12 mouse cellular contexts compared by ENCODE assay signal in the genomic region with DNA sequence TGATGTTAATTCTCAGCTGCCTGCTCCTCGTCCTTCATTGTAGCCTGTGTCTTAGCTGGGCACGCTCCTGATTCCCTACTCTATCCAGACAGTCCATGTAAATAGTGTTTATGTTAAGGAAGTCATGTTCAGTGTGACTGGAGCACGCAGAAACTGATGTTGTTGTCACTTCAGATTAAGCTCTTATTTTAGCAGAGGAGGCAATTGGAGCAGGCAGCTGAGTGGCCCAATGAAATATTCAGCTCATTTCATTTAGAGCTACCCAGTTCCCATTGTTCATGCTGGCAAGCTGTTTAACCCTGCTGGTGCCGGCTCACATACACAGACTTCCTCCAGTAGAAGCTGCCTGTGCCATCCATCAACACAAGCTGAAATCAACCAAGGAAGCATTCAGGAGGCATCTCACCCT.
A peak's percentile ranks its signal among the peaks of the same experiment; 100 is the strongest.
DNase-seq lines count a peak whose midpoint lies in the region; ATAC-seq lines count a peak whose summit lies in the region.
"Had no signal": no experiment of that assay in that cellular context is flagged by ENCODE, and none has a peak within 500 bp of the region (broad histone marks: within the 10 kb centered on the region; RNA-seq: fewer than 3 reads in every experiment).

No protein-coding gene starts in this region.

- H3K27me3 ChIP-seq in embryonic facial prominence, embryonic 11.5 days (ENCODE audit: control insufficient read depth, insufficient read depth, low read length) = no peaks in the 10 kb centered on the region
- H3K27me3 ChIP-seq in embryonic facial prominence, embryonic 10.5 days (replicated peaks; ENCODE audit: low read depth, poor library complexity, severe bottlenecking) = no peaks in the 10 kb centered on the region
- no peaks in the 10 kb centered on the region for H3K27me3 ChIP-seq in embryonic facial prominence, embryonic 12.5 days
- no peaks in the 10 kb centered on the region for H3K27me3 ChIP-seq in hindbrain, embryonic 12.5 days
- H3K27me3 ChIP-seq in midbrain, embryonic 16.5 days (ENCODE audit: control insufficient read depth, insufficient read depth, low read depth, low read length) = peaks cover 3% of the 10 kb centered on the region; the same call in 1 of the 2 replicates

- WGBS in embryonic facial prominence, embryonic 11.5 days = 38% methylated on average over 4 of the region's 4 CpGs
- WGBS in embryonic facial prominence, embryonic 10.5 days = 41% methylated on average over 4 of the region's 4 CpGs
- WGBS in embryonic facial prominence, embryonic 12.5 days = 34% methylated on average over 4 of the region's 4 CpGs
- 21% methylated on average over 4 of the region's 4 CpGs for WGBS in hindbrain, embryonic 12.5 days
- 5% methylated on average over 4 of the region's 4 CpGs for WGBS in midbrain, embryonic 16.5 days

- H3K4me3 ChIP-seq in embryonic facial prominence, embryonic 11.5 days (ENCODE audit: low read depth, low read length) = no peak overlapping the region
- H3K4me3 ChIP-seq in embryonic facial prominence, embryonic 10.5 days = no peak overlapping the region
- no peak overlapping the region for H3K4me3 ChIP-seq in embryonic facial prominence, embryonic 12.5 days
- H3K4me3 ChIP-seq in hindbrain, embryonic 12.5 days = no peak overlapping the region
- H3K4me3 ChIP-seq in midbrain, embryonic 16.5 days (ENCODE audit: low read depth, low read length) = no peak overlapping the region

- no peak overlapping the region for H3K9ac ChIP-seq in embryonic facial prominence, embryonic 11.5 days (replicated peaks; ENCODE audit: low read length)
- H3K9ac ChIP-seq in embryonic facial prominence, embryonic 12.5 days = no peak overlapping the region
- H3K9ac ChIP-seq in hindbrain, embryonic 12.5 days = no peak overlapping the region
- peak overlapping the region; percentile 23 for H3K9ac ChIP-seq in midbrain, embryonic 16.5 days (ENCODE audit: low read depth, low read length)

- DNase-seq in embryonic facial prominence, embryonic 11.5 days (ENCODE audit: low spot score) = peak; percentile 36
- DNase-seq in embryonic facial prominence, embryonic 10.5 days (ENCODE audit: low spot score) = no peak
- no peak for DNase-seq in frontal cortex, postnatal 36 days (ENCODE audit: low spot score in 2 of 2)
- DNase-seq in heart, postnatal 4 days = no peak

- no peak overlapping the region for H3K27ac ChIP-seq in embryonic facial prominence, embryonic 11.5 days (replicated peaks; ENCODE audit: low read depth, low read length)
- no peak overlapping the region for H3K27ac ChIP-seq in embryonic facial prominence, embryonic 10.5 days (replicated peaks)
- no peak overlapping the region for H3K27ac ChIP-seq in embryonic facial prominence, embryonic 12.5 days
- H3K27ac ChIP-seq in hindbrain, embryonic 12.5 days = peak overlapping the region; percentile 62; the same call in 1 of the 2 replicates
- no peak overlapping the region; the same call in 1 of the 2 replicates for H3K27ac ChIP-seq in midbrain, embryonic 16.5 days (ENCODE audit: low read length)

- no peaks in the 10 kb centered on the region for H3K4me1 ChIP-seq in embryonic facial prominence, embryonic 11.5 days (ENCODE audit: control insufficient read depth, insufficient read depth, low read length)
- peaks cover 14% of the 10 kb centered on the region for H3K4me1 ChIP-seq in embryonic facial prominence, embryonic 10.5 days
- peaks cover 5% of the 10 kb centered on the region; the same call in 1 of the 2 replicates for H3K4me1 ChIP-seq in embryonic facial prominence, embryonic 12.5 days
- H3K4me1 ChIP-seq in hindbrain, embryonic 12.5 days = peaks cover 14% of the 10 kb centered on the region
- H3K4me1 ChIP-seq in midbrain, embryonic 16.5 days (ENCODE audit: control insufficient read depth, insufficient read depth, low read length) = peaks cover 13% of the 10 kb centered on the region

- no peak overlapping the region for H3K4me2 ChIP-seq in embryonic facial prominence, embryonic 11.5 days (ENCODE audit: low read depth, low read length)
- H3K4me2 ChIP-seq in embryonic facial prominence, embryonic 12.5 days (replicated peaks) = no peak overlapping the region
- H3K4me2 ChIP-seq in hindbrain, embryonic 12.5 days (replicated peaks) = 0 out of 2 replicates have a peak overlapping the region, but pooled peaks have one; percentile 1
- H3K4me2 ChIP-seq in midbrain, embryonic 16.5 days (ENCODE audit: low read length) = peak overlapping the region; percentile 19; the same call in 1 of the 2 replicates
- H3K4me2 ChIP-seq: liver, embryonic 11.5 days had no signal

- 0 out of 2 replicates have a peak, but pooled peaks have one; percentile 34 for ATAC-seq in embryonic facial prominence, embryonic 11.5 days (replicated peaks; ENCODE audit: insufficient number of reproducible peaks, low FRiP score, low TSS enrichment, low read depth)
- ATAC-seq in embryonic facial prominence, embryonic 12.5 days (ENCODE audit: insufficient number of reproducible peaks, insufficient read depth, low FRiP score, low TSS enrichment) = 0 out of 2 replicates have a peak, but pooled peaks have one; percentile 28
- ATAC-seq in hindbrain, embryonic 12.5 days (ENCODE audit: low FRiP score) = peak; percentile 85
- ATAC-seq in midbrain, embryonic 16.5 days = peak; percentile 76
- ATAC-seq in cerebellum, adult (ENCODE audit: insufficient number of reproducible peaks, low FRiP score, low TSS enrichment) = no peak
- ATAC-seq: activated CD4-positive, CD25-positive, alpha-beta regulatory T cell, adult 4 months; intestine, embryonic 16.5 days; lung, postnatal 0 days had no signal

- H3K9me3 ChIP-seq in embryonic facial prominence, embryonic 11.5 days (replicated peaks; ENCODE audit: control insufficient read depth, low read length) = no peaks in the 10 kb centered on the region
- H3K9me3 ChIP-seq in embryonic facial prominence, embryonic 10.5 days = no peaks in the 10 kb centered on the region
- H3K9me3 ChIP-seq in embryonic facial prominence, embryonic 12.5 days = no peaks in the 10 kb centered on the region
- no peaks in the 10 kb centered on the region for H3K9me3 ChIP-seq in hindbrain, embryonic 12.5 days (replicated peaks)
- no peaks in the 10 kb centered on the region for H3K9me3 ChIP-seq in midbrain, embryonic 16.5 days (replicated peaks; ENCODE audit: control insufficient read depth, low read length, poor library complexity, severe bottlenecking)

- H3K36me3 ChIP-seq in embryonic facial prominence, embryonic 11.5 days (replicated peaks; ENCODE audit: control insufficient read depth, insufficient read depth, low read depth, low read length) = no peaks in the 10 kb centered on the region
- H3K36me3 ChIP-seq in embryonic facial prominence, embryonic 10.5 days (replicated peaks) = no peaks in the 10 kb centered on the region
- no peaks in the 10 kb centered on the region for H3K36me3 ChIP-seq in embryonic facial prominence, embryonic 12.5 days
- no peaks in the 10 kb centered on the region for H3K36me3 ChIP-seq in hindbrain, embryonic 12.5 days
- H3K36me3 ChIP-seq in midbrain, embryonic 16.5 days (ENCODE audit: control insufficient read depth, insufficient read depth, low read length) = no peaks in the 10 kb centered on the region

Comparison
In these comparisons a context has a peak if more than half of its experiments do, and no peak if none do; other contexts are left out.
1. H3K4me2 ChIP-seq: peak in hindbrain, embryonic 12.5 days (single experiment) and midbrain, embryonic 16.5 days (single experiment); none in embryonic facial prominence, embryonic 11.5 days (single experiment) and embryonic facial prominence, embryonic 12.5 days (single experiment).